Mouse (Mus musculus) testis, postnatal 10 days (tissue): ENCODE results near the gene Ccz1.
"Not testable (repeated sequence)": the region's sequence is repeated elsewhere in the genome, so short reads cannot be mapped to it uniquely, and the experiment has no call there.

Experiments used
- DNase-seq: peaks from one replicate; pipeline ENCODE4 v3.0.0; 2021; ENCODE audit warnings: low spot score

Ccz1 gene

GRCm38 (mm10) chr5:144014551-144015311 is at the start of gene Ccz1:
Gene Ccz1, minus strand, starts transcription at chr5:144014877.
- peak; percentile 82 for DNase-seq

GRCm38 (mm10) chr5:144064093-144064492 is 49.4 kb upstream of the Ccz1 start:
- DNase-seq = no peak

- no peak for DNase-seq
These were observed 39.7 kb upstream of the Ccz1 start for GRCm38 (mm10) chr5:144054340-144054739.

DNA sequence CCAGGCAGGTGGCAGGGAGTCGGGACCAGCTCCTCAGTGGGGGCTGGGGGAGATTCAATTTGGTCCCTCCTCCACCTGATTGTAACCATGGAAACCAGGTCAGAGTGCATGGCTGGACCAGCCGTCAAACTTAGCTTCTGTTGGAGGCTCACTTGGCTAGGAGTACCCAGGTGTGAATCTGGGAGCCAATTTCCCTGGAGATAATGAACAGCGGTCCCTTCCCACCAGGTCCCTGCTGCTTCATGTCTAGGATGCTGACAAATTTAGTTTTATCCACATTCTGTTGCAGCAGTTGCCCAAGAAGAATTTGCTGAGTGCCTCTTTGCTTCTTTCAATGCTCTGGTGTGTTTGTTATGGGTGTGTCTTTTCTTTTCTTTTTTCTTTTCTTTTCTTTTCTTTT is 38.8 kb upstream of the Ccz1 start:
- no peak for DNase-seq

GRCm38 (mm10) chr5:144051268-144051667 is 36.6 kb upstream of the Ccz1 start:
- DNase-seq = no peak

DNA sequence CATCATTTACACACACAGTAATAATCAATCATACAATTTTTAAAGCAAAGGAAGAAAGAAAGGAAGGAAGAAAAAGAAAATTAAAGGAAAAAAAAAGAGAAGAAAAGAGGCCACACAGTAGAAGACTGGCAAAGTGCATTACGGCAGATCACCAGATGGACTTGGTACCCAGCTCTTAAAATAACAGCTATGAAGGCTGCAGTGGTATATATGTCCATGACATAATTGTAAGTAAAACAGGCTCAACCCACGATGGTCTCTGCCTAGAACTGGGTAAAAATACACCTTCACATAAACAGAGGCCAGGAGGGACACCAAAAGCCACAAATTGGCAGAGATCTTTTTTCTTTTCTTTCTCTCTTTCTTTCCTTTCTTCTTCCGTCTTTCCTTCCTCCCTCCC is 35.2 kb upstream of the Ccz1 start:
- DNase-seq = no peak

GRCm38 (mm10) chr5:144047324-144047723 is 32.6 kb upstream of the Ccz1 start:
- DNase-seq = no peak

GRCm38 (mm10) chr5:144043166-144043565 is 28.5 kb upstream of the Ccz1 start:
- no peak for DNase-seq

DNA sequence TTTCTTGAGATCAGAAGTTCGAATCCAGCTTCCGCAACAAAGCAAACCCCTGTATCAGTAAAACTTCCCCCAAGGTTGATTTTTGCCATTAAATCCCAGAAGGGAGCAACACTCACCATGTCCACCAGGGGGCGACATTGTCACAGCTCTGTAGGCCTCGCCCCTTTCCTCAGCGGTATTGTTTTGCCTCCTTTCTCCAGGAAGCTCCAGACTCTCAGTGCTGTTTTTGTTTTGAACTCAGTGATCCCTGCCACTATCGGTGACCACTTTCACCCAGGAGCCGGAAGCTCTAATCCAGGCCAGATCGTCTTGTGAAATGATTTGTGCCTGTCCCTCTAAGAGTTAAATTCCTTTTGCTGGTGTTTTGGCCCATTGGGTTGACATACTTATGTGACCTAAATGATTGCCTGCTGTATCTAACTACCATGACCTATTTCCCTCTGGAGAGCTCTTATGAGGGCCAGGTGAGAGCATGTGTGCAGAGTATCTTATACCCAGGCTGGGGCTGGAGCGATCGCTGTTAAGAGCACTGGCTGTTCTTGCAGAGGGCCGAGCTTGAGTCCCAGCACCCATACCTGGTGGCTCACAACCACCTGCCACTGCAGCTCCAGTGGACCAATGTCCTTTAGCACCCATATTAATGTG is 26.2 kb upstream of the Ccz1 start:
- peak; percentile 86 for DNase-seq

DNA sequence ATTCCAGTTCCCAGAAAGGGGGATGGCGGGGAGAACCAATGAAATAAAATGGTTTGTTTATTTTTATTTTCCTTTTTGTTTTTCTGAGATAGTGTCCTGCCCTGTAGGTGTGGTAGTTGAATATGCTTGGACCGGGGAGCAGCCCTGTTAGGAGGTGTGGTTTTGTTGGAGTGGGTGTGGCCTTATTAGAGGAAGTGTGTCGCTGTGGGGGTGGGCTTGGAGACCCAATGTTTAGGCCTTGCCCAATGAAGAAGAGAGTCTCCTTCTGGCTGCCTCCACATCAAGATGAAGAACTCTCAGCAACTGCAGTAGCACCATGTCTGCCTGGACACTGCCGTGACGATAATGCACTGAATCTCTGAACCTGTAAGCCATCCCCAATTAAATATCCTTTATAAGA is 25.2 kb upstream of the Ccz1 start:
- no peak for DNase-seq

GRCm38 (mm10) chr5:144039156-144039675 is 24.5 kb upstream of the Ccz1 start:
- no peak for DNase-seq

GRCm38 (mm10) chr5:144036952-144037351 is 22.3 kb upstream of the Ccz1 start:
- DNase-seq = no peak

DNA sequence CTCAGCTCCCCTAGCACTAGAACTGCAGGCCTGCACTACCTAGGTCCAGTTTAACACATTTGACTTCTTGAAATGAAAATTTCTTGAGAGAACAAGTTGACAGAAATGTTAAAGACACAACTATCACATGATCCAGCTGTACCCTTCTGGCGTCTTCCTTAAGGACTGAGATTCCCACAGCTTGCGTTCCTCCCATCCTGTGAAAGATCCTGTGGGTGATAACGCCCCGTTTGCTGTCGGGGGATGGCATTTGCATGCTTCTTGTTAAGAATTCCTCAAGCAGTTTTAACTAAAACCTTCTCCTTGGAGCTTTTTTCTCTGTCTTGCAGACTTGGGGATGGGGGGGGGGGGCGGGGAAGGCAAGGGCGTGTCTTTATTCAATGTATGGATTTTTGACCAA is 19.9 kb upstream of the Ccz1 start:
- DNase-seq = no peak

DNA sequence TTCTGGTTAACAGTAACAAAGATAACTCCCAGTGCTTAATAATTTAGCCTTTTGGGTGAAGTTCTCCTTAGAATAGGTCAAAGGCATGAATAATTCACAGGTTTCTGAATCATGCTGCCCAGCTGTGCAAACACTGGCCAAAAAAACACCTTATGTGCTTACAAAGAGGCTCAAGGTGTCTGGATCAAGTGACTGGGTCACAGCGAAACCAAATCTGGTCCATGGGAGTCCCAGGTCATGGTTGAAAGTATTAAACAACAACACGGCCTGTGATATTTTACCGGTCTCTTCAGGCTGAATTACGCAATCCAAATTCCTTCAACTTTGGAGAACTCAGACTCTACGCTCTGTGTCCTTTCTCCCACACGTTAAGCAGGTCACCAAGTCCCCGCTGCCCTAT is 17.8 kb upstream of the Ccz1 start:
- no peak for DNase-seq

- DNase-seq = no peak
These were observed 12.1 kb upstream of the Ccz1 start, which contains the start of gene Ocm for GRCm38 (mm10) chr5:144026620-144027263. Gene Ocm, minus strand, starts transcription at chr5:144026670.

DNA sequence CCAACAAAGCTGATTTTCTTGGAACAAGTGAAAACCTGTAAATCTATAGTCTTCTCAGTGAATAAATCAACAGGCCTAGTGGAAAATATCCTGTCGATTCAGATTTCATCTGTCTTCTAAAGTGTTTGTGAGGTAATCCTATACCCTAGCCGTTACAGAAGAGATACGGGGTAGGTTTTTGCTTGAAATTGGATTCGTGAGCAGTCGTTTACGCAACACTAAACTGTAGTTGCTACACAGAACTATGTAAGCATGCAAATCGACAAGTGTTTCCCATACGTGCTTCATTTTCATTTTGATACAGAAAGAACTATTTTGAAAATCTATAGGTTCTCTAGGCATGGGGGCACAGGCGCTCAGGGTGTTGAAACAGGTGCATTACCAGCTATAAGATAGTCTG is 1.2 kb upstream of the Ccz1 start:
- DNase-seq = no peak

DNA sequence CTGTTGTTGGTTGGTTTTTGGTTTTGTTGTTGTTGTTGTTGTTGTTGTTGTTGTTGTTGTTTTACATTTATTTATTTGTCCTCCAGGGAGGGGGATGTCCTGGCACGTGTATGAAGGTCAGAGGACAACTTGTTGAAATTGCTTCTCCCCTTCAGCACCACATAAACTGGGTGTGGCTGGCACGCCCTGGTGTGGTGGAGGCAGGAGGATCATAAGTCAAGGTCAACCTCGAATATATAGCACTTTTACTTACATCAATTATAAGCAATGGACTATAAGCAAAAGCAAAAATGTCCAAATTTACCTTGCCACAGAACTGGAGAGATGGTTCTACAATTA is 604 bp upstream of the Ccz1 start:
- no peak for DNase-seq

DNA sequence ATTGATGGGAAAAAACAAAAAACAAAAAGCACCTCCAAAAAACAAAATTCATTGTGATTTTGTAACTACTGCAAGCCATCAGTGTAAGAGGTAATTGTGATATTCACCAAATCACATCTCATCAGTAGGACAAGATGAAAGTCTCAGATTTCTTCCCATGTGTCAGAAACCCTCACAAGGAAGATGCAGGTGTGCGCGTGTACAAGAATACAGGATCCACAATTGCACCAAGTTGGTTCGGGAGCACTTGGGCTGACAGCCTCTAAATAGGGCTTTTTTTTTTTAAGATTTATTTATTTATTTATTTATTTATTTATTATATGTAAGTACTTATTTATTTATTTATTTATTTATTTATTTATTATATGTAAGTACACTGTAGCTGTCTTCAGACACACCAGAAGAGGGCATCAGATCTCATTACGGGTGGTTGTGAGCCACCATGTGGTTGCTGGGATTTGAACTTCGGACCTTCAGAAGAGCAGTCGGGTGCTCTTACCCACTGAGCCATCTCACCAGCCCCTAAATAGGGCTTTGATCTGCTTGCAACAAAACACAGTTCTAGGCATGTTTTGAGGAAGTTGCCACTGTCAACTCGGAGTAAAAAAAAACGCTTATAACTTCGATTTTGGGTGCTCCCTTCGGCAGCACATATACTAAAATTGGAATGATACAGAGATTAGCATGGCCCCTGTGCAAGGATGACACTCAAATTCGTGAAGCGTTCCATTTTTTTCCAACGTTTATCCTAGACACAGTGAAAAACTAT is 1.1 kb downstream of the Ccz1 start:
- not testable (repeated sequence) for DNase-seq

- no peak for DNase-seq
These were observed 12.1 kb downstream of the Ccz1 start for GRCm38 (mm10) chr5:144002461-144003192.

DNA sequence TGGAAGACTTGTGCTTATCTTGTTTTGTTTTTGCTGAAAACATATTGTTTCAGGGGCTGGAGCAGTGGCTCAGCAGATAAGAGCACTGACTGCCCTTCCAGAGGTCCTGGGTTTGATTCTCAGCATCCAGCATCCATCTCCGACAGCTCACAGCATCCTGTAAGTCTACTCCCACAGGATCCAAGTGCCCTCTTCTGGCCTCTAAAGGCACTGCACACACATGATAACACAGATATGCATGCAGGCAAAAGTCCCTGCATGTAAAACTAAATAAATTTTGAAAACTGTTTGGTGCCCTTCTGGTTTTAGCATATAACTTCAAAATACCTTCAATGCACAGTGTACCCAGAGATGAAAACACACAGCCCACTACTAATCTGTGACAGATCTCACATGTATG is 15.3 kb downstream of the Ccz1 start:
- DNase-seq = no peak

DNA sequence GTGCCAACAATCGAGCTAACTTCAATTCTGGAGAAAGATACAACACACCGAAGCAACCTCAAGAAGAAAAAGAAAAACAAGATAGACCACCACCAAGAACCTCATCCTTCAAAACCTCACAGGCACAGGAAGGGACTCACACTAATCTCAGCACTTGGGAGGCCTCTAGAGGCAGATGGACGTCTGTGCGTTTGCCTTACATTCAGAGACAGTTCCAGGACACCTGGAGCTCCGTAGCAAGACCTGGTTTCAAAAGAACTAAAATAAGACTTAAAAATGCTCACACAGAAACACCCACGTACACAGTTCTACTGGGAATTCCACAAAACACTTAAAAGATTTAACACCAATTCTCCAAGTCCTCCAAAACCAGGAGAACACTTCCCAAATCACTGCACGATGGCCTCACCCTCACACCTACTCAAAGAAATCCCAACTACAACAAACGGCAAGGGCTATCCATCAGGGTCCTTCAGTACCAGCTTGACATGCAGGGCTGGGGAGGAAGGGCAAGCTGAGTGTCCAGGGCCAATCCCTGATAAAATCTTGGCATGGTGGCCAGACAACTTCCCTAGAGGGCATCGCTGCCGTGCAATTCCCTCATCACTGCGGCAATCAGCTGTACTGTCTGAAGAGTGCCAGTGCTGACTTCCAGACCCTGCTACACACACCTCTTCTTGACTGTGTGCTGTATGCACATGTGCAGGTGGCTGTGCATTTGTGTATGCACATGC is 19.9 kb downstream of the Ccz1 start:
- no peak for DNase-seq
